Mouse (Mus musculus) v-Abl transformed pro-B cells (cell line): ENCODE measurements around the gene Prkcq.

ENCODE experiments used
- in situ Hi-C, 2 experiments: fragments of 400-800 bp; cut with MboI; formaldehyde crosslinking; loops; one replicate each; pipeline ENCODE4 v1.15.1; 2025; ENCODE audit not compliant: unreplicated experiment in 2 of 2

Prkcq gene

DNA sequence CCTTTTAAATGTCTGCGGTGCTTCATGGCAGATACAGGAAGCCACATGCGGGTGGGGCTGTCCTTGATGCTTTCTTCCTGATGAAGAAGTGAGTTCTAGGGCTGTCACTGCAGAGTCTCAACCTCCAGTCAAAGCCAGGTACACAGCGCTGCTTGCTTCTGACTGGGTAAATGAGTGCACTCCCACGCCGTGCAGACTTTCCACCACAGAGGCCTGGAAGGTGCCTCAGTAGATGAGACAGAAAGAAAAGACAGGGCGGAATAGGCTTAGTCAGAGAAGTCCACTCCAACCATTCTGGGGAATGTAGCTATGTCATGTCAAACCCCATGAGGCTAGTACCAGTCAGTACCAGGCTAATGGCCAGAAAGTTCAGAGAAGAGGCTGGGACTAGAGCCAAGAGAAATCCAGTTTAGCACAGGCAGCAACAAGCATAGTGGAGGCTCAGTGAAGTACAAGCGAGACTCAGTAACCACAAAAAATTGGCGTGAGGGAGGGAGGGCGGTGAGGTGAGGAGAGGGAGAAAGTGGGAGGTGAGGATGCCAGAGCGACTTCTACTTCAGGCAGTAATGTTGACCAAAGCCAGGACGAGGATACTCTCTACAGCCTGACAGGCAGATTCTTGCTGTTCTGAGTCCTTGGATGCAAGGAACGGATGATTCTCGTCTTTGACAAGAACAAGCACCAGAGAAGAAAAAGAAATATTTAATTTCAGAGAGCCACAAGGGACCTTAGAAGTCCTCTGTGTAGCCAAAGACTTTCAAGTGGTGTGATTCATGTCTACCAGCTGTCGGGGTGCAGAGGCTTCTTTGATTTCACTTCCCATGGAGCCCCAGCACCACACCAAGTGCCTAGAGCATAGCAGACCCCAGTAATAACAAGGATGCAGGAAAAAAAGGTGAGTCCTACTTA, 167.3 kb downstream of the Prkcq start:
- in situ Hi-C loops, result loop anchor here (5.0 to 25.0 kb wide), 5 partner anchors 203 to 1048 kb away; partner anchors contain the start of gene Il15ra (in 1 of the 2)

DNA sequence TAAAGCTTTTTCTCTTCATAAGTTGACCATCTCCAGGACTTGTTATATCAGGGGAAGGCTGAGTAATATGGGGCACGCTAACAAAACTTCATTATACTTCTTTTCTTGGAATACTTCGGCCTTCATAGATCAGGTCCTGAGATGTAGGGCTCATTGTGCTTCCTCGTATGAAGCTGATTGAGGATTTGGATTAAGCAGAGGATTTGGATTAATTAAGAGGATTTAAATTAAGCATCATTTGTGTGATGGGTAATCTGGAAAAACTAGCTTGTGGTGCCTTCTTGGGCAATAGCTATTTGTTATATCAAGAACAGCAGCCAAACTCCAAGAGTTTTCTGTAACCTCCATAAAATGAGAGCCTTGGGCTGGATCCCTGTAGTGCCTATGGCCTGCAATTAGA, 172.8 kb downstream of the Prkcq start:
- in situ Hi-C loops, result loop anchor here in 1 of 2 experiments (5.0 to 25.0 kb wide), 2 partner anchors 33 to 1043 kb away; no protein-coding TSS in a partner anchor

DNA sequence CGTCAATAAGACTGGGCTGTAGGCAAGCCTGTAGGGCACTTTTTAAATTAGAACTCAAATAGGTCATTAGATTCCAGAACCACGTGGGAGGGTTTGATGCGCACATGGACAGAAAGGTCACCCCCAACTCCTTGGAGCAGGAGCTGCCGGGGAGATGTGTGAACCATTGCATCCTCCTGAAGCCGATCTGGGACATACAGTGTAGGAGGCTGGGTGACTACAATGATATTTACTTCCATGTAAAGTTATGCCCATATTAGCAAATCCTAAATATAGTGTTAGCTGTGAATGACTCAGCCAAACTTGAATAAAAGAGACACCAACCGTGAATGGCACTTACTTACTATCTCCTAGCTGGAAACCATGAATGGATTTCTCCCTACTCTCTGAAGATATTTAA, 174.5 kb downstream of the Prkcq start:
- in situ Hi-C loops, result loop anchor here in 1 of 2 experiments (25.0 kb wide), 1 partner anchor 1041 kb away; no protein-coding TSS in a partner anchor

DNA sequence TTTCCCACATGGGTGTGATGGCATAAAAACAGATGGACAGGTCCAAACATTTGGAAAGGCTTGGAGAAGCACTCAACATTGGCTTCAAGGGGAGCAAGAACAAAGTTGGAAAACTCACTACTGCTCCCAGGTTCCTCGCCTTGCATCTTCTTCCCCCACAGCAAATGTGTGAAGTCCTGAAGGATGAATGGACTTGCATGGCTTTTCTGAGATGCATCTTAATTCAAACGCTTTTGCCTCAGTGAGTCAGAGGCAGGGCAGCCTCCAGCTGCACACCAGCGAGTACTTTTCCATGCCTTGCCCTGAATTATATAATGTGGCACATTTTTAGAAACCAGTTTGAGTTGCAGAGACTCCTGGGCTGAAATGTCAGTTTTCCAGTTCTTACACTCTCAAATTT, 175.9 kb downstream of the Prkcq start:
- in situ Hi-C loops, result loop anchor here in 1 of 2 experiments (25.0 kb wide), 1 partner anchor 1040 kb away; no protein-coding TSS in a partner anchor
